Comparison of ENCODE assay signal across 15 mouse cellular contexts in the genomic region with DNA sequence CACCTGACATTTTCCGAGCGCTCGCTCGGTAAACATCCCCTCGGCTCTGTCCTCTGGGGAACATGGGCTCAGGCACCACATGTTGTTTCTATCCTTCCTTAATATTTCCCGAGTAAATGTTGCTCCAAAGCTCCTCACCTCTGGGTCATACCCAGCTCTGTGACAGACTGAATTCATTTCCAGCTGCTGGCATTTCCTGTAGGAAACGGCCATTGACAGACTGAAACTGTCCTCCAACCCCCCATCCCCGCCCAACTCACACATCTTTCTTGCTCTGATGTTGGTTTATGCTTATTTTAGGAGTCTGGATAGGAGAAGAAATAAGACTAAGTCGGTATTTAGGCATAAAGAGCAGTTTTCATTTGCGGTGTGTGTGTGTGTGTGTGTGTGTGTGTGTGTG.
DNase-seq lines count a peak whose midpoint lies in the region; ATAC-seq and TF ChIP-seq lines count a peak whose summit lies in the region.
"Had no signal": no experiment of that assay in that cellular context is flagged by ENCODE, and none has a peak within 500 bp of the region (broad histone marks: within the 10 kb centered on the region; RNA-seq: fewer than 3 reads in every experiment).

No protein-coding gene starts in this region.

- H3K9me3 ChIP-seq in heart, embryonic 15.5 days (replicated peaks), result no peaks in the 10 kb centered on the region
- H3K9me3 ChIP-seq in lung, embryonic 15.5 days, result no peaks in the 10 kb centered on the region
- peaks cover 8% of the 10 kb centered on the region for H3K9me3 ChIP-seq in embryonic facial prominence, embryonic 10.5 days
- peaks cover 3% of the 10 kb centered on the region; the same call in 1 of the 2 replicates for H3K9me3 ChIP-seq in limb, embryonic 10.5 days (replicated peaks)
- H3K9me3 ChIP-seq: embryonic facial prominence, embryonic 13.5 days had no signal

- TF ChIP-seq POLR2A in lung, adult 2 months (IDR thresholded peaks at IDR 0.05; ENCODE audit: borderline replicate concordance, extremely low read depth, low read depth, low read length), result no peak

- H3K4me1 ChIP-seq in heart, embryonic 15.5 days (replicated peaks), result peaks cover 30% of the 10 kb centered on the region
- H3K4me1 ChIP-seq in lung, embryonic 15.5 days, result no peaks in the 10 kb centered on the region
- H3K4me1 ChIP-seq in lung, adult 2 months (ENCODE audit: control insufficient read depth, insufficient read depth, low read length), result no peaks in the 10 kb centered on the region; the same call in 1 of the 2 replicates
- peaks cover 55% of the 10 kb centered on the region for H3K4me1 ChIP-seq in embryonic facial prominence, embryonic 10.5 days
- peaks cover 46% of the 10 kb centered on the region for H3K4me1 ChIP-seq in limb, embryonic 10.5 days

- no peak overlapping the region for H3K4me3 ChIP-seq in heart, embryonic 15.5 days
- H3K4me3 ChIP-seq in lung, embryonic 15.5 days, result no peak overlapping the region
- no peak overlapping the region for H3K4me3 ChIP-seq in lung, adult 2 months (replicated peaks; ENCODE audit: extremely low read depth, low read depth, low read length)
- H3K4me3 ChIP-seq in embryonic facial prominence, embryonic 10.5 days, result peak overlapping the region; percentile 21; the same call in 1 of the 2 replicates
- no peak overlapping the region for H3K4me3 ChIP-seq in limb, embryonic 10.5 days
- H3K4me3 ChIP-seq: embryonic facial prominence, embryonic 13.5 days; forebrain, embryonic 12.5 days had no signal

- H3K27me3 ChIP-seq in heart, embryonic 15.5 days, result no peaks in the 10 kb centered on the region
- H3K27me3 ChIP-seq in lung, embryonic 15.5 days, result no peaks in the 10 kb centered on the region
- peaks cover 4% of the 10 kb centered on the region; the same call in 1 of the 2 replicates for H3K27me3 ChIP-seq in embryonic facial prominence, embryonic 10.5 days (replicated peaks; ENCODE audit: low read depth, poor library complexity, severe bottlenecking)
- no peaks in the 10 kb centered on the region for H3K27me3 ChIP-seq in limb, embryonic 10.5 days (ENCODE audit: low read depth, poor library complexity, severe bottlenecking)
- H3K27me3 ChIP-seq: embryonic facial prominence, embryonic 13.5 days had no signal

- no peaks in the 10 kb centered on the region for H3K36me3 ChIP-seq in heart, embryonic 15.5 days
- no peaks in the 10 kb centered on the region for H3K36me3 ChIP-seq in lung, embryonic 15.5 days
- H3K36me3 ChIP-seq in embryonic facial prominence, embryonic 10.5 days (replicated peaks), result no peaks in the 10 kb centered on the region
- H3K36me3 ChIP-seq in limb, embryonic 10.5 days, result no peaks in the 10 kb centered on the region
- H3K36me3 ChIP-seq: embryonic facial prominence, embryonic 13.5 days; forebrain, embryonic 12.5 days had no signal

- DNase-seq in heart, adult 18-20 months, result no peak
- DNase-seq in lung, adult 2 months, result no peak
- no peak for DNase-seq in embryonic facial prominence, embryonic 10.5 days (ENCODE audit: low spot score)
- no peak for DNase-seq in limb, embryonic 10.5 days (ENCODE audit: low spot score)
- no peak for DNase-seq in left cerebral cortex, adult 18-20 months (ENCODE audit: low spot score in 2 of 2)
- DNase-seq: cerebellum, adult 18-20 months; heart, postnatal 10 days; liver, postnatal 0 days; right cerebral cortex, adult 18-20 months; thymus, postnatal 4 days had no signal

- 0 out of 2 replicates have a peak overlapping the region, but pooled peaks have one; percentile 24 for H3K27ac ChIP-seq in heart, embryonic 15.5 days
- 0 out of 2 replicates have a peak overlapping the region, but pooled peaks have one; percentile 9 for H3K27ac ChIP-seq in lung, embryonic 15.5 days
- peak overlapping the region; percentile 48 for H3K27ac ChIP-seq in embryonic facial prominence, embryonic 10.5 days (replicated peaks)
- peak overlapping the region; percentile 50; the same call in 1 of the 2 replicates for H3K27ac ChIP-seq in limb, embryonic 10.5 days
- H3K27ac ChIP-seq: forebrain, embryonic 12.5 days had no signal

- WGBS in heart, embryonic 15.5 days, result 73% methylated on average over 10 of the region's 10 CpGs
- 58% methylated on average over 10 of the region's 10 CpGs for WGBS in lung, embryonic 15.5 days
- 51% methylated on average over 10 of the region's 10 CpGs for WGBS in lung, adult 2 months
- WGBS in embryonic facial prominence, embryonic 10.5 days, result 64% methylated on average over 10 of the region's 10 CpGs
- 81% methylated on average over 10 of the region's 10 CpGs for WGBS in limb, embryonic 10.5 days

- TF ChIP-seq CTCF in lung, adult 2 months (IDR thresholded peaks at IDR 0.05; ENCODE audit: insufficient read depth, low read length), result no peak

- no peak for ATAC-seq in heart, embryonic 15.5 days (replicated peaks; ENCODE audit: insufficient number of reproducible peaks, insufficient read depth, low FRiP score, low read depth)
- ATAC-seq in lung, embryonic 15.5 days (ENCODE audit: borderline replicate concordance, extremely low read depth, low FRiP score, low TSS enrichment), result no peak
- ATAC-seq: liver, postnatal 0 days had no signal

- H3K9ac ChIP-seq in heart, embryonic 15.5 days, result no peak overlapping the region
- H3K9ac ChIP-seq in lung, embryonic 15.5 days, result no peak overlapping the region
- H3K9ac ChIP-seq: embryonic facial prominence, embryonic 13.5 days; forebrain, embryonic 12.5 days; liver, postnatal 0 days had no signal

- no peak overlapping the region for H3K4me2 ChIP-seq in heart, embryonic 15.5 days
- no peak overlapping the region for H3K4me2 ChIP-seq in lung, embryonic 15.5 days
- H3K4me2 ChIP-seq: embryonic facial prominence, embryonic 13.5 days; forebrain, embryonic 12.5 days; midbrain, embryonic 11.5 days had no signal
